Mouse (Mus musculus) myocyte (in vitro differentiated cells): ENCODE data around the gene Cers6.

Source experiments
- CEBPB ChIP-seq: IDR thresholded peaks from 2 replicates; pipeline ENCODE4 v1.6.1; 2011; ENCODE audit warnings: mild to moderate bottlenecking, moderate library complexity; ENCODE audit not compliant: poor library complexity, insufficient read depth, severe bottlenecking
- E2F4 ChIP-seq: IDR thresholded peaks from one replicate; pipeline ENCODE4 v1.6.1; 2011; ENCODE audit warnings: mild to moderate bottlenecking, control low read depth, moderate library complexity; ENCODE audit not compliant: insufficient read depth
- POLR2A ChIP-seq: IDR thresholded peaks from one replicate; pipeline ENCODE4 v1.6.1; 2011; ENCODE audit warnings: low read depth, mild to moderate bottlenecking, control low read depth, moderate library complexity; ENCODE audit not compliant: insufficient read length
- USF1 ChIP-seq: IDR thresholded peaks from one replicate; pipeline ENCODE4 v1.6.1; 2011; ENCODE audit warnings: low read depth, mild to moderate bottlenecking, control low read depth, moderate library complexity

DNA sequence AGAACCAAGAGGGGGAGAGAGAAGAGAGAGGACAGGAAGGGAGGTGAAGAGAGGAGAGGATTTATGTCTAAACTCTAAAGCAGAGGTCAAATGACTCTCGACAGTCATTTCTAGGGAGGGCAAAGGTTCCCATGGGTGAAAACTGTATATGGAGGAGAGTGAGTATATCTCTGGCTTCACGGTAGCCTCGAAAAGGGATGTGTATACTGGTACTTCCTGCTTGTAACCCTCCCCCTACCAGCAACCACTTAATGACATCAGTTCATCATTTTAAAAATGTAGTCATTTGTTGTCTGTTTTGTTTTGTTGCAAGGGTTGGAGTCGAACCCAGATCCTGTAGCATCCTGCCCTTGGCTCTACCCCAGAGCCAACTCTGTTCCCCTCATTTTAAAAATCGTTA, 17.9 kb upstream of the Cers6 start:
- TF ChIP-seq POLR2A (no peak), E2F4 (no peak), CEBPB (no peak), USF1 (no peak)
